Mouse (Mus musculus) hindbrain, embryonic 11.5 days (tissue): ENCODE measurements around the gene Tcfl5. TPM values are rescaled to one million over a fixed set of nuclear protein-coding genes. Genes with fewer than 3 reads are reported as not detected.
A peak's percentile ranks its signal among the peaks of the same experiment; 100 is the strongest.

Experiments
- ATAC-seq: fragments of 200-750 bp; cut with Nextera tagmentation; 2 replicates; pipeline ENCODE4 v1.8.0; 2017; ENCODE audit warnings: mild to moderate bottlenecking, moderate TSS enrichment, moderate library complexity; ENCODE audit not compliant: low FRiP score
- DNase-seq: peaks from one replicate; pipeline ENCODE4 v3.0.0-alpha.2; 2015; ENCODE audit warnings: low spot score
- H3K27ac ChIP-seq: fragments of 300-500 bp; sonication (generic); 2 replicates; pipeline ENCODE4 v1.5.1; 2014; ENCODE audit warnings: mild to moderate bottlenecking, low read depth, low read length
- H3K27me3 ChIP-seq: fragments of 300-500 bp; sonication (generic); 2 replicates; pipeline ENCODE4 v1.6.1; 2014; ENCODE audit warnings: mild to moderate bottlenecking, low read length, moderate library complexity, mixed read lengths; ENCODE audit not compliant: control insufficient read depth, insufficient read depth
- H3K36me3 ChIP-seq: fragments of 300-500 bp; sonication (generic); 2 replicates; pipeline ENCODE4 v1.6.1; 2014; ENCODE audit warnings: mild to moderate bottlenecking, low read length, moderate library complexity, mixed read lengths; ENCODE audit not compliant: control insufficient read depth, insufficient read depth
- H3K4me1 ChIP-seq: fragments of 300-500 bp; sonication (generic); replicated peaks from 2 replicates; pipeline ENCODE4 v1.6.1; 2014; ENCODE audit warnings: low read length, mixed read lengths; ENCODE audit not compliant: control insufficient read depth, insufficient read depth
- H3K4me2 ChIP-seq: fragments of 300-500 bp; sonication (generic); replicated peaks from 2 replicates; pipeline ENCODE4 v1.6.1; 2014; ENCODE audit warnings: mild to moderate bottlenecking, low read depth, low read length
- H3K4me3 ChIP-seq: fragments of 300-500 bp; sonication (generic); 2 replicates; pipeline ENCODE4 v1.5.1; 2014; ENCODE audit warnings: low read depth, low read length
- H3K9ac ChIP-seq: fragments of 300-500 bp; sonication (generic); 2 replicates; pipeline ENCODE4 v1.6.1; 2014; ENCODE audit warnings: low read depth, low read length
- H3K9me3 ChIP-seq: fragments of 300-500 bp; sonication (generic); 2 replicates; pipeline ENCODE4 v1.6.1; 2016; ENCODE audit warnings: low read length; ENCODE audit not compliant: control insufficient read depth
- WGBS: fragments of 180-500 bp; shearing (Covaris S2); extraction: QIAGEN DNeasy Blood & Tissue Kit; methylation state at CpG from one replicate; pipeline ENCODE4 v1.1.7; 2014; 5-methylcytosine and 5-hydroxymethylcytosine counted together
- polyA plus RNA-seq: library from polyadenylated mRNA; unstranded; fragments of >200 nt; fragmentation: Nextera tagmentation; extraction: Ambion mirVana; gene quantifications from 2 replicates; pipeline ENCODE4 v1.2.1, GENCODE M21; 2014

The Tcfl5 gene
- polyA plus RNA-seq, 1 experiment from 2014 or later, result 0.60 TPM

DNA sequence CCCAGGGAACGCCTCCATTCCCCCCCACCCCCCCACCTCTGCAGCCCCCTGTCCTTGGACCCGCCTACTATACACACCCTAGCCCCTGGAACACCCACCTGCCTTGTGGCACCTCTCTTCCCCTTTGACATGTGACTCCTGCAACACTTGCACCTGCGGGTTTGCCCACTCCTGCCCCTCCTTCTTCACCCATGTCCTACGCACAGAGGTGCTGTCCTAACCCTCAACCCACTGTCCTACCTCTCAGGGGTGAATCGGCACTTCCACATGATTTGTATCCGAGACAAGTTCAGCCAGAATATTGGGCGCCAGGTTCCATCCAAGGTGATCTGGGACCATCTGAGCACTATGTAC is 59.4 kb downstream of the Tcfl5 start:
- Histone ChIP-seq H3K4me2 (peak overlapping the region; percentile 87), H3K9ac (peak overlapping the region; percentile 96), H3K4me1 (peaks cover 5% of the 10 kb centered on the region), H3K27me3 (no peaks in the 10 kb centered on the region), H3K4me3 (peak overlapping the region; percentile 87), H3K9me3 (no peaks in the 10 kb centered on the region), H3K36me3 (peaks cover 8% of the 10 kb centered on the region; the same call in 1 of the 2 replicates), H3K27ac (peak overlapping the region; percentile 62; the same call in 1 of the 2 replicates)
- no peak for DNase-seq
- WGBS, result 39% methylated on average over 7 of the region's 7 CpGs
- ATAC-seq, result no peak; the same call in none of the 2 replicates

DNA sequence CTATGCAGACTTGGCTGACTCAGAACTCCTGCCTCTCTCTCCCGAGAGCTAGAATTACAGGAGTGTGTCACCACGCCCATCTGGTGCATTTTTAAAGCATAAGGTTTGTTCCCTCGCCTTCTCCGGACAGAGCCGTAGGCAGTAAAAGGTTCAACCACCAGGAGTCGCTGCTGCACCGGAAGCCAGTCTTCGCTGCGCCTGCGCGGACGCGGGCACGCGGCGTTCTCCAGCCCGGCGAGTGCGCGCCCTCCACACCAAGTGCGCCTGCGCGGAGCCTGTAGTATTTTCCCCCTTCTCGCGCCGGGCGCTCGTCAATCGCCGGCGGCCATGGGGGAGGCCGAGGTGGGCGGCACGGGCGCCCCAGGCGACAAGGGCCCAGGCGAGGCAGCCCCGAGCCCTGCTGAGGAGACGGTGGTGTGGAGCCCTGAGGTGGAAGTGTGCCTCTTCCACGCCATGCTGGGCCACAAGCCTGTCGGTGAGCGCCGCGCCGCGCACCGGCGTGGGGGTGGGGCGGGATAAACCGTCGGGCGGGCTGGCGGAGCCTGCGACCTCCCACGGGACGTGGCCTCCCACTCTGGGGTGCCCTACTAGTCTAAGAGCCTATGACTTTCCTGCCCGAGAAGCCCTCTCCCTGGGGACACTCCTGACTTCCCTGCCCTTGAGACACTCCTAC is 59.9 kb downstream of the Tcfl5 start:
- peak; percentile 99 for DNase-seq

DNA sequence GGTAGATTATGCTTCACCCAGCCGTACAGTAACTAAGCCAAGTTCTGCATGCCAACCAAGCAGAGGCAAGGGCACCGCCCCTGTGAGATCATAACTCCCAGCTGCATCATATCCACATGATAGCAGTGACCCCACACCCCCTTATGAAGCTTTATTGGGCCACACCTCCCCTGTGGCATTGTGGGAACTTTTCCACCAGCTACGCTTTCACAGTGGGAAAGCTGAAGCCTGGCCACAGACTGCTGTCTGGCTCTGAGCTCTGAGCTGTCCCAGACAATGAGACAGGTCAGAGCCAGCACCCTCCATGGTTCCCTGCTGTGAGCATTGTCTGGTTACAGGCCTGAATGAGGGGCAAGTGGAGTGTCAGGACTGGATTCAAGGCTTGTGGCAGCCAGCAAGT is 61.5 kb downstream of the Tcfl5 start, which contains the start of gene Mrgbp:
TSS of gene Mrgbp (plus strand) at position 303 of the 400 bp plus-strand sequence.
- no peak for DNase-seq
- H3K36me3 ChIP-seq, result 0 out of 2 replicates have a peak, but pooled peaks cover 5% of the 10 kb centered on the region
- no peak within 1 kb of the TSS for H3K9ac ChIP-seq
- peaks cover 5% of the 10 kb centered on the region for H3K4me1 ChIP-seq
- H3K4me3 ChIP-seq, result no peak within 1 kb of the TSS
- 85% methylated on average over 3 of the region's 3 CpGs for WGBS
- no peak for ATAC-seq
- H3K27ac ChIP-seq, result no peak within 1 kb of the TSS
- H3K9me3 ChIP-seq, result no peaks in the 10 kb centered on the region
- no peak within 1 kb of the TSS for H3K4me2 ChIP-seq
- no peaks in the 10 kb centered on the region for H3K27me3 ChIP-seq

More for the DNA sequence above, 59.9 kb downstream of the Tcfl5 start:
- peak; percentile 80 for ATAC-seq
- Histone ChIP-seq H3K4me1 (peaks cover 5% of the 10 kb centered on the region), H3K4me3 (peak overlapping the region; percentile 87), H3K9ac (peak overlapping the region; percentile 96), H3K4me2 (peak overlapping the region; percentile 87), H3K36me3 (peaks cover 8% of the 10 kb centered on the region; the same call in 1 of the 2 replicates), H3K27me3 (no peaks in the 10 kb centered on the region), H3K9me3 (no peaks in the 10 kb centered on the region), H3K27ac (peak overlapping the region; percentile 62; the same call in 1 of the 2 replicates)
- WGBS, result under 1% methylated on average over 42 of the region's 57 CpGs

DNA sequence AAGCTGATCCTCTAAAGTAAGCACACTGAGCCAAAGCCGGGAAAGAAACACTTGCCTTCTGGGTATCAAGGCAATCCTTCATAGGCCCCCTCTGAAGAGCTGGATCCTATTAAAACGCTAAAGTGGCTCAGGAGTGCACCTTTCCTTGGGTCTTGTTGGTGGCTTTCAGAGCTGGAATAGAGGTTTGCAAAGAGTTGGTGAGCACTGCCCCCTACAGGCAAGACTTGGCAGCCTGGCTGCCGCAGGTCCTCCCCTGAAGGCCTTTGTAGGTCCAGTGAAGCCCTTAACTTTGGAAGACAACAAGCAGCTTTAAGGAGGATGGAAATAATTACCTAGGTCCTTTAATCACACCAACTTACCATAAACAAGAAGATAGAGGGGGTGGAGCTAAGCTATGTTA is 63.8 kb downstream of the Tcfl5 start:
- Histone ChIP-seq H3K4me3 (no peak overlapping the region), H3K36me3 (no peaks in the 10 kb centered on the region), H3K4me2 (no peak overlapping the region), H3K27ac (no peak overlapping the region), H3K4me1 (peaks cover 5% of the 10 kb centered on the region), H3K9me3 (no peaks in the 10 kb centered on the region), H3K9ac (no peak overlapping the region), H3K27me3 (no peaks in the 10 kb centered on the region)
- DNase-seq (peak; percentile 88), ATAC-seq (no peak)
- 9% methylated on average over 3 of the region's 3 CpGs for WGBS

DNA sequence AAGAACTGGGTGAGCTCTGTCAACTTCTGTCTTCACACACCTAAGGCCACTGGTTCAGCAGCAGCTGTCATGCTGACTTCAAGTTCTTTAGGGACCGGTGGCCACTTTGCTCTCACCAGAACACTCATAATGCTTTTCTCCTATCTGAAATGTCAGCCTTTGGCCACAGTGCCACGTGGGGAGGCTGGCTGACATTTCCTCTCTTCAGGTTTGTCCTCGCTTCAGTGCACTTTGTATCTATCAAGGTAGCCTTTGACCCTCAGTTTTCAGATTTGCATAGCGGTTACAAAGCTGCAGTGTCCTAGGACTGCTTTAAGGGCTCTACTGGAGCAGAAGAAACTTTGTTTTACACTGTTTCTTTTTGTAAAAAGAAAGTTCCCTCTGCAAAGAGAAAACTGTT is 66.0 kb downstream of the Tcfl5 start:
- 40% methylated on average over 4 of the region's 4 CpGs for WGBS
- ATAC-seq (no peak), DNase-seq (no peak)
- H3K9ac ChIP-seq, result no peak overlapping the region
- H3K4me1 ChIP-seq, result no peaks in the 10 kb centered on the region
- no peaks in the 10 kb centered on the region for H3K9me3 ChIP-seq
- H3K4me2 ChIP-seq, result no peak overlapping the region
- no peaks in the 10 kb centered on the region for H3K27me3 ChIP-seq
- H3K27ac ChIP-seq, result no peak overlapping the region
- no peak overlapping the region for H3K4me3 ChIP-seq
- H3K36me3 ChIP-seq, result no peaks in the 10 kb centered on the region

Other genes starting within 250 kb of the Tcfl5 start
- 3.3 and 3.9 TPM in 2 replicates for gene Slco4a1, start 186.5 kb downstream of the Tcfl5 start, polyA plus RNA-seq
- gene Ntsr1, start 142.7 kb downstream of the Tcfl5 start, polyA plus RNA-seq, result 0.15 and 0.31 TPM in 2 replicates
- gene Mrgbp, start 61.4 kb downstream of the Tcfl5 start, polyA plus RNA-seq, result 43.3 and 43.6 TPM in 2 replicates
- 99.0 and 104 TPM in 2 replicates for gene Ogfr, start 53.5 kb downstream of the Tcfl5 start, polyA plus RNA-seq
- gene Col9a3, start 44.9 kb downstream of the Tcfl5 start, polyA plus RNA-seq, result 22.3 and 22.6 TPM in 2 replicates
- 29.5 and 39.7 TPM in 2 replicates for gene Dido1, start 67.3 kb upstream of the Tcfl5 start, polyA plus RNA-seq
- 59.6 and 70.0 TPM in 2 replicates for gene Gid8, start 67.4 kb upstream of the Tcfl5 start, polyA plus RNA-seq
- gene Slc17a9, start 82.6 kb upstream of the Tcfl5 start, polyA plus RNA-seq, result 0.14 and 0.45 TPM in 2 replicates
- gene Bhlhe23, start 134.2 kb upstream of the Tcfl5 start, polyA plus RNA-seq, result 3.0 and 3.7 TPM in 2 replicates